Mouse (Mus musculus): ENCODE data around the gene Spdye4a.

DNA sequence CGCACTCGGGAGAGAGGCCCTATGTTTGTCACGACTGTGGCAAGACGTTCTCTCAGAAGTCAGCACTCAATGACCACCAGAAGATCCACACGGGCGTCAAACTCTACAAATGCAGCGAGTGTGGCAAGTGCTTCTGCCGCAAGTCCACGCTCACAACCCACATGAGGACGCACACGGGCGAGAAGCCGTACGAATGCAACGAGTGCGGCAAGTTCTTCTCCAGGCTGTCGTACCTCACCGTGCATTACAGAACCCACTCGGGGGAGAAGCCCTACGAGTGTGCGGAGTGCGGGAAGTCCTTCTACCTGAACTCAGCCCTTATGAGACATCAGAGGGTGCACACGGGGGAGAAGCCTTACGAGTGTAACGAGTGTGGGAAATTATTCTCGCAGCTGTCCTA, 18.2 kb upstream of the Spdye4a start:
- TF ChIP-seq CTCF (IDR thresholded peaks at IDR 0.05; ENCODE audit: low read depth), result no peak
- TF ChIP-seq EP300 (IDR thresholded peaks at IDR 0.05; ENCODE audit: low read depth), result no peak
